Mouse (Mus musculus) CH12.LX (cell line): ENCODE measurements around the gene Stox2. TPM values are rescaled to one million over a fixed set of nuclear protein-coding genes. Genes with fewer than 3 reads are reported as not detected.

Source experiments
- DNase-seq: peaks from one replicate; pipeline ENCODE4 v3.0.0-alpha.2; 2013; ENCODE audit errors: extremely low read depth
- H3K27ac ChIP-seq: 2 replicates; pipeline ENCODE4 v1.5.1; 2012; ENCODE audit warnings: low read depth, mild to moderate bottlenecking, control low read depth, moderate library complexity; ENCODE audit not compliant: insufficient read depth
- H3K27me3 ChIP-seq: replicated peaks from 2 replicates; pipeline ENCODE3; 2012; ENCODE audit warnings: inconsistent platforms
- H3K36me3 ChIP-seq, 2 experiments: replicated peaks in 1 of 2; 2 replicates each; pipeline versions ENCODE3 to v1.6.1; 2012; ENCODE audit warnings: inconsistent platforms in 1 of 2, low read length in 1 of 2, mild to moderate bottlenecking in 1 of 2, mixed read lengths in 1 of 2, moderate library complexity in 1 of 2; ENCODE audit not compliant: control insufficient read depth in 1 of 2, insufficient read depth in 1 of 2
- H3K4me1 ChIP-seq, 2 experiments: 2 replicates each; pipeline ENCODE4 v1.6.1; 2012; ENCODE audit warnings: inconsistent platforms in 1 of 2, moderate library complexity in 1 of 2; ENCODE audit not compliant: insufficient read depth in 2 of 2, control insufficient read depth in 1 of 2
- H3K4me2 ChIP-seq: 2 replicates; pipeline ENCODE4 v1.6.1; 2012; ENCODE audit warnings: low read depth, mild to moderate bottlenecking, control low read depth; ENCODE audit not compliant: poor library complexity, insufficient read depth, severe bottlenecking
- H3K4me3 ChIP-seq, 3 experiments: fragments of 150-350 bp in 1 of 3; sonication (generic) in 1 of 3; replicated peaks in 1 of 3; 2 replicates each; pipeline versions ENCODE3 to v1.5.1; 2011 to 2012; ENCODE audit warnings: low read depth in 2 of 3, low read length in 2 of 3, mild to moderate bottlenecking in 2 of 3, moderate library complexity in 2 of 3, control low read depth in 1 of 3, improper control_type of control experiment in 1 of 3, inconsistent platforms in 1 of 3, mixed read lengths in 1 of 3; ENCODE audit not compliant: poor library complexity in 1 of 3
- H3K79me2 ChIP-seq: replicated peaks from 2 replicates; pipeline ENCODE4 v1.6.1; 2012; ENCODE audit warnings: mild to moderate bottlenecking, moderate library complexity; ENCODE audit not compliant: control insufficient read depth, poor library complexity, insufficient read depth, severe bottlenecking; ENCODE audit errors: extremely low read depth
- H3K9ac ChIP-seq: 2 replicates; pipeline ENCODE4 v1.6.1; 2012; ENCODE audit warnings: low read depth, mild to moderate bottlenecking, control low read depth, moderate library complexity; ENCODE audit not compliant: insufficient read depth
- H3K9me3 ChIP-seq: replicated peaks from 2 replicates; pipeline ENCODE3; 2012; ENCODE audit warnings: low read length, inconsistent platforms, mixed read lengths
- BHLHE40 ChIP-seq: IDR thresholded peaks from 2 replicates; pipeline ENCODE4 v1.6.1; 2011; ENCODE audit warnings: mild to moderate bottlenecking, low read depth, low read length, improper control_type of control experiment
- CHD1 ChIP-seq: IDR thresholded peaks from 2 replicates; pipeline ENCODE4 v1.6.1; 2012; ENCODE audit warnings: low read depth, low read length, improper control_type of control experiment, inconsistent platforms
- CHD2 ChIP-seq: IDR thresholded peaks from 2 replicates; pipeline ENCODE4 v1.6.1; 2011; ENCODE audit warnings: low read length, improper control_type of control experiment
- CTCF ChIP-seq, 2 experiments: IDR thresholded peaks in 1 of 2; conservative IDR thresholded peaks in 1 of 2; 2 replicates each; pipeline ENCODE4 v1.5.1; 2011 to 2012; ENCODE audit warnings: low read depth in 2 of 2, low read length in 2 of 2, improper control_type of control experiment in 1 of 2, inconsistent platforms in 1 of 2, mild to moderate bottlenecking in 1 of 2, moderate library complexity in 1 of 2
- ELF1 ChIP-seq: IDR thresholded peaks from 2 replicates; pipeline ENCODE4 v1.6.1; 2014; ENCODE audit warnings: low read depth, mild to moderate bottlenecking, inconsistent platforms, low read length, improper control_type of control experiment
- ETS1 ChIP-seq: conservative IDR thresholded peaks from 2 replicates; pipeline ENCODE4 v1.6.1; 2012; ENCODE audit warnings: low read depth, mild to moderate bottlenecking, inconsistent platforms, low read length, improper control_type of control experiment, moderate library complexity
- IRF4 ChIP-seq: IDR thresholded peaks from 2 replicates; pipeline ENCODE4 v1.6.1; 2014; ENCODE audit warnings: low read depth, mild to moderate bottlenecking, inconsistent platforms, low read length, improper control_type of control experiment
- JUND ChIP-seq: conservative IDR thresholded peaks from 2 replicates; pipeline ENCODE4 v1.6.1; 2011; ENCODE audit warnings: low read depth, low read length, improper control_type of control experiment
- MAFK ChIP-seq: IDR thresholded peaks from 2 replicates; pipeline ENCODE4 v1.6.1; 2011; ENCODE audit warnings: low read length, improper control_type of control experiment; ENCODE audit not compliant: insufficient replicate concordance
- MEF2A ChIP-seq: IDR thresholded peaks from 2 replicates; pipeline ENCODE4 v1.6.1; 2014; ENCODE audit warnings: low read depth, mild to moderate bottlenecking, inconsistent platforms, low read length, improper control_type of control experiment, borderline replicate concordance
- MYC ChIP-seq: IDR thresholded peaks from 2 replicates; pipeline ENCODE4 v1.6.1; 2011; ENCODE audit warnings: low read depth, mild to moderate bottlenecking, improper control_type of control experiment, low read length
- PAX5 ChIP-seq: IDR thresholded peaks from 2 replicates; pipeline ENCODE4 v1.6.1; 2012; ENCODE audit warnings: low read length, inconsistent platforms, mixed read lengths
- POLR2AphosphoS2 ChIP-seq: IDR thresholded peaks from 2 replicates; pipeline ENCODE4 v1.6.1; 2011; ENCODE audit warnings: low read depth, low read length, improper control_type of control experiment
- RAD21 ChIP-seq: IDR thresholded peaks from 2 replicates; pipeline ENCODE4 v1.6.1; 2011; ENCODE audit warnings: low read depth, mild to moderate bottlenecking, low read length, improper control_type of control experiment, moderate library complexity
- RCOR1 ChIP-seq: conservative IDR thresholded peaks from 2 replicates; pipeline ENCODE4 v1.6.1; 2012; ENCODE audit warnings: low read depth, mild to moderate bottlenecking, inconsistent platforms, low read length, improper control_type of control experiment
- SIN3A ChIP-seq: IDR thresholded peaks from 2 replicates; pipeline ENCODE4 v1.6.1; 2012; ENCODE audit warnings: low read length, improper control_type of control experiment, inconsistent platforms
- TBP ChIP-seq: conservative IDR thresholded peaks from 2 replicates; pipeline ENCODE4 v1.6.1; 2011; ENCODE audit warnings: low read depth, low read length, improper control_type of control experiment
- TCF12 ChIP-seq: IDR thresholded peaks from 2 replicates; pipeline ENCODE4 v1.6.1; 2014; ENCODE audit warnings: low read depth, mild to moderate bottlenecking, inconsistent platforms, low read length, improper control_type of control experiment
- UBTF ChIP-seq: IDR thresholded peaks from 2 replicates; pipeline ENCODE4 v1.6.1; 2012; ENCODE audit warnings: low read depth, mild to moderate bottlenecking, inconsistent platforms, low read length, improper control_type of control experiment, moderate library complexity
- USF1 ChIP-seq: IDR thresholded peaks from 2 replicates; pipeline ENCODE4 v1.6.1; 2014; ENCODE audit warnings: low read depth, mild to moderate bottlenecking, inconsistent platforms, low read length, improper control_type of control experiment
- USF2 ChIP-seq: conservative IDR thresholded peaks from 2 replicates; pipeline ENCODE4 v1.6.1; 2011; ENCODE audit warnings: low read depth, low read length, improper control_type of control experiment
- ZKSCAN1 ChIP-seq: IDR thresholded peaks from 2 replicates; pipeline ENCODE4 v1.6.1; 2012; ENCODE audit warnings: low read depth, inconsistent platforms, low read length, improper control_type of control experiment, borderline replicate concordance
- ZMIZ1 ChIP-seq: IDR thresholded peaks from 2 replicates; pipeline ENCODE4 v1.6.1; 2012; ENCODE audit warnings: low read depth, mild to moderate bottlenecking, inconsistent platforms, low read length, improper control_type of control experiment
- dilution Hi-C: fragments of 300-500 bp; cut with MboI; formaldehyde crosslinking; loops from 2 replicates; pipeline ENCODE4 v1.14.3; 2020; ENCODE audit warnings: low sequenced_read_pairs; ENCODE audit not compliant: extremely low pct_unique_long_range_greater_than_20kb, extremely low pct_ligation_motif_present
- in situ Hi-C: fragments of 300-500 bp; cut with MboI; formaldehyde crosslinking; loops from 3 replicates; pipeline ENCODE4 v1.14.3; 2019; ENCODE audit warnings: low sequenced_read_pairs, low pct_ligation_motif_present, low pct_unique_long_range_greater_than_20kb, mixed read lengths
- polyA plus RNA-seq: library from polyadenylated mRNA; unstranded; fragments of >175 nt; gene quantifications from 2 replicates; pipeline ENCODE4 v1.2.1, GENCODE M21; 2012; ENCODE audit warnings: low read depth; ENCODE audit not compliant: insufficient read length
- total RNA-seq, 2 experiments: library from RNA; depleted of rRNA; stranded (reverse); fragments of 300-350 nt in 1 of 2; fragments of >200 nt in 1 of 2; gene quantifications; 2 replicates each; pipeline ENCODE4 v1.2.3; 2012 to 2014

The Stox2 gene
- total and polyA plus RNA-seq, 3 experiments = 0.23 to 1.0 (median 0.42) TPM

GRCm38 (mm10) chr8:47409061-47409460, 37.1 kb downstream of the Stox2 start:
- no peaks in the 10 kb centered on the region for H3K79me2 ChIP-seq
- dilution Hi-C loops (no loop called here), in situ Hi-C loops (no loop called here)
- H3K4me2 ChIP-seq = no peak overlapping the region
- no peaks in the 10 kb centered on the region for H3K36me3 ChIP-seq
- no peak overlapping the region for H3K27ac ChIP-seq
- H3K9ac ChIP-seq = no peak overlapping the region
- DNase-seq = no peak
- peaks cover 0 to 2% of the 10 kb centered on the region in 2 experiments; a peak in 1 of 4 replicates for H3K4me1 ChIP-seq
- H3K27me3 ChIP-seq = no peaks in the 10 kb centered on the region
- peaks cover 8% of the 10 kb centered on the region for H3K9me3 ChIP-seq
- no peak overlapping the region for H3K4me3 ChIP-seq
- no peak for TF ChIP-seq POLR2AphosphoS2
- no peak for TF ChIP-seq ZMIZ1
- TF ChIP-seq IRF4 = no peak
- TF ChIP-seq CHD1 = no peak
- no peak for TF ChIP-seq BHLHE40
- TF ChIP-seq CTCF (conservative IDR thresholded peaks at IDR 0.05 in 1 of 2, IDR thresholded peaks at IDR 0.05 in 1 of 2; ENCODE audit: low read depth in 2 of 2, low read length in 2 of 2) = no peak
- TF ChIP-seq SIN3A = no peak
- no peak for TF ChIP-seq PAX5
- no peak for TF ChIP-seq TBP
- TF ChIP-seq JUND = no peak
- no peak for TF ChIP-seq ELF1
- no peak for TF ChIP-seq UBTF
- TF ChIP-seq ZKSCAN1 = no peak

- no peak for DNase-seq
- no peak overlapping the region for H3K9ac ChIP-seq
- no peak overlapping the region for H3K4me3 ChIP-seq
- H3K27ac ChIP-seq = no peak overlapping the region
- H3K4me2 ChIP-seq = no peak overlapping the region
- H3K36me3 ChIP-seq = no peaks in the 10 kb centered on the region
- no peaks in the 10 kb centered on the region for H3K9me3 ChIP-seq
- H3K79me2 ChIP-seq = no peaks in the 10 kb centered on the region
- TF ChIP-seq BHLHE40 (no peak), MYC (no peak), ETS1 (no peak), RAD21 (no peak), CHD2 (no peak), USF1 (no peak), IRF4 (no peak), MAFK (no peak), MEF2A (no peak), TCF12 (no peak), JUND (no peak), RCOR1 (no peak), USF2 (no peak), PAX5 (no peak)
- H3K4me1 ChIP-seq = no peaks in the 10 kb centered on the region
- in situ Hi-C loops (no loop called here), dilution Hi-C loops (no loop called here)
- no peaks in the 10 kb centered on the region for H3K27me3 ChIP-seq
Observed at GRCm38 (mm10) chr8:47404852-47405251, 41.3 kb downstream of the Stox2 start.
